Mouse (Mus musculus): ENCODE data around the gene Gm21964. TPM values are rescaled to one million over a fixed set of nuclear protein-coding genes. Genes with fewer than 3 reads are reported as not detected.

Gene Gm21964
- polyA plus RNA-seq, 1 experiment from 2014 or later: not detected

Other genes with a start within 250 kb of the Gm21964 start
- 2.8 and 3.7 TPM in 2 replicates for gene Phlpp2, start 232.7 kb upstream of the Gm21964 start, polyA plus RNA-seq (2015; fragmentation: Nextera tagmentation; extraction: Ambion mirVana)
- gene Marveld3, start 139.0 kb upstream of the Gm21964 start, polyA plus RNA-seq (2015; fragmentation: Nextera tagmentation; extraction: Ambion mirVana): 10.5 and 12.1 TPM in 2 replicates
- gene Tat, start 110.8 kb upstream of the Gm21964 start, polyA plus RNA-seq (2015; fragmentation: Nextera tagmentation; extraction: Ambion mirVana): not detected in 2 replicates
- 1.5 TPM in 2 replicates for gene Chst4, start 61.5 kb upstream of the Gm21964 start, polyA plus RNA-seq (2015; fragmentation: Nextera tagmentation; extraction: Ambion mirVana)
- gene Zfp612, start 21.5 kb upstream of the Gm21964 start, polyA plus RNA-seq (2015; fragmentation: Nextera tagmentation; extraction: Ambion mirVana): 7.0 and 7.6 TPM in 2 replicates
- not detected in 2 replicates for gene Gm17720, start 1.5 kb downstream of the Gm21964 start, polyA plus RNA-seq (2015; fragmentation: Nextera tagmentation; extraction: Ambion mirVana)
- 0.18 and 0.32 TPM in 2 replicates for gene Calb2, start 67.0 kb downstream of the Gm21964 start, polyA plus RNA-seq (2015; fragmentation: Nextera tagmentation; extraction: Ambion mirVana)
- gene Cmtr2, start 114.5 kb downstream of the Gm21964 start, polyA plus RNA-seq (2015; fragmentation: Nextera tagmentation; extraction: Ambion mirVana): 8.7 and 8.8 TPM in 2 replicates
- gene Hydin, start 165.8 kb downstream of the Gm21964 start, polyA plus RNA-seq (2015; fragmentation: Nextera tagmentation; extraction: Ambion mirVana): 0.17 and 0.32 TPM in 2 replicates

All from stomach, embryonic 15.5 days (tissue).